Mouse (Mus musculus) forebrain, embryonic 13.5 days (tissue): ENCODE data around the gene Ammecr1. TPM values are rescaled to one million over a fixed set of nuclear protein-coding genes. Genes with fewer than 3 reads are reported as not detected.

Experiments
- ATAC-seq: fragments of 200-750 bp; cut with Nextera tagmentation; 2 replicates; pipeline ENCODE4 v1.8.0; 2017
- H3K27ac ChIP-seq: fragments of 300-500 bp; sonication (generic); 2 replicates; pipeline ENCODE4 v1.5.1; 2015; ENCODE audit warnings: inconsistent platforms, mild to moderate bottlenecking, moderate library complexity
- H3K27me3 ChIP-seq: fragments of 300-500 bp; sonication (generic); 2 replicates; pipeline ENCODE4 v1.6.1; 2015; ENCODE audit warnings: mild to moderate bottlenecking, inconsistent platforms
- H3K36me3 ChIP-seq: fragments of 300-500 bp; sonication (generic); 2 replicates; pipeline ENCODE4 v1.6.1; 2015; ENCODE audit warnings: mild to moderate bottlenecking, inconsistent platforms; ENCODE audit not compliant: poor library complexity, severe bottlenecking
- H3K4me1 ChIP-seq: fragments of 300-500 bp; sonication (generic); 2 replicates; pipeline ENCODE4 v1.6.1; 2015; ENCODE audit warnings: inconsistent platforms
- H3K4me2 ChIP-seq: fragments of 300-500 bp; sonication (generic); 2 replicates; pipeline ENCODE4 v1.6.1; 2015; ENCODE audit warnings: inconsistent platforms, mild to moderate bottlenecking, moderate library complexity
- H3K4me3 ChIP-seq: fragments of 300-500 bp; sonication (generic); 2 replicates; pipeline ENCODE4 v1.5.1; 2015; ENCODE audit warnings: mild to moderate bottlenecking, inconsistent platforms
- H3K9ac ChIP-seq: fragments of 300-500 bp; sonication (generic); 2 replicates; pipeline ENCODE4 v1.6.1; 2015; ENCODE audit warnings: mild to moderate bottlenecking, inconsistent platforms
- H3K9me3 ChIP-seq: fragments of 300-500 bp; sonication (generic); replicated peaks from 2 replicates; pipeline ENCODE4 v1.6.1; 2016; ENCODE audit warnings: inconsistent platforms
- WGBS: fragments of 180-500 bp; shearing (Covaris S2); methylation state at CpG from one replicate; pipeline ENCODE4 v1.1.7; 2015; 5-methylcytosine and 5-hydroxymethylcytosine counted together
- microRNA-seq: library from miRNA; unstranded; fragments of <30 nt; microRNA quantifications from one replicate; pipeline ENCODE4, GENCODE M21; 2016
- polyA plus RNA-seq: library from polyadenylated mRNA; unstranded; fragments of >200 nt; fragmentation: Nextera tagmentation; extraction: Ambion mirVana; gene quantifications from 2 replicates; pipeline ENCODE4 v1.2.1, GENCODE M21; 2015

The Ammecr1 gene
- polyA plus RNA-seq, 1 experiment from 2014 or later, result 8.1 TPM

DNA sequence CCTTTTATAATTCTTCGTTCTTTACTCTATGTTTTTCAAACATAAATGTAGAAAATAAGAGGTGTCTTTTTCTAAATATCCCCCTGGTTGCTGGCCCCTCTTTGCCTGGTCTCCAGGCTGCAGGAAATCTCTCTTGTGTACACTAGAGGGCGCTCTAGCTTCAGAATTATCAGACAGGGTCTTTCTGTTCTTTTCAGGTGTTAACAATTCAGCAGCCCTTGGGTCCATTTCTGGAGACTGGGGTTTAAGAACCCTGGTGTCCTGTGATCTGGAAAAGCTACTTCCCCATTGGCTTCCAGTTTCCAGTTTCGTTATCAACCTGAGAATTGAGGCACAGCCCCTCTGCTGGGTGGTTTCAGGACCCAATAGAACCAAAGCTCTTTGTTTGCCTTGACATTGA, 144.7 kb downstream of the Ammecr1 start:
- H3K27me3 ChIP-seq, result no peaks in the 10 kb centered on the region
- no peaks in the 10 kb centered on the region for H3K9me3 ChIP-seq
- peak; percentile 31 for ATAC-seq
- H3K4me3 ChIP-seq, result no peak overlapping the region
- H3K9ac ChIP-seq, result no peak overlapping the region
- 26% methylated on average over 3 of the region's 3 CpGs for WGBS
- no peak overlapping the region for H3K4me2 ChIP-seq
- H3K4me1 ChIP-seq, result no peaks in the 10 kb centered on the region
- no peaks in the 10 kb centered on the region for H3K36me3 ChIP-seq
- no peak overlapping the region for H3K27ac ChIP-seq

GRCm38 (mm10) chrX:142821239-142821638, 145.3 kb downstream of the Ammecr1 start:
- Histone ChIP-seq H3K9ac (no peak overlapping the region), H3K9me3 (no peaks in the 10 kb centered on the region), H3K27me3 (no peaks in the 10 kb centered on the region), H3K4me2 (no peak overlapping the region), H3K4me3 (no peak overlapping the region), H3K27ac (no peak overlapping the region), H3K4me1 (no peaks in the 10 kb centered on the region), H3K36me3 (no peaks in the 10 kb centered on the region)
- ATAC-seq, result no peak
- WGBS, result 82% methylated on average over 6 of the region's 6 CpGs

GRCm38 (mm10) chrX:142818057-142818682, 148.4 kb downstream of the Ammecr1 start:
- WGBS, result 48% methylated on average over 10 of the region's 10 CpGs
- ATAC-seq, result peak; percentile 57
- no peak overlapping the region for H3K9ac ChIP-seq
- H3K9me3 ChIP-seq, result no peaks in the 10 kb centered on the region
- no peaks in the 10 kb centered on the region for H3K27me3 ChIP-seq
- no peaks in the 10 kb centered on the region for H3K4me1 ChIP-seq
- no peaks in the 10 kb centered on the region for H3K36me3 ChIP-seq
- no peak overlapping the region for H3K4me2 ChIP-seq
- no peak overlapping the region for H3K27ac ChIP-seq
- no peak overlapping the region for H3K4me3 ChIP-seq

- no peak overlapping the region for H3K9ac ChIP-seq
- H3K27ac ChIP-seq, result no peak overlapping the region
- H3K36me3 ChIP-seq, result no peaks in the 10 kb centered on the region
- ATAC-seq, result peak; percentile 52; the same call in 1 of the 2 replicates
- H3K4me3 ChIP-seq, result no peak overlapping the region
- no peaks in the 10 kb centered on the region for H3K27me3 ChIP-seq
- H3K4me2 ChIP-seq, result no peak overlapping the region
- no peaks in the 10 kb centered on the region for H3K9me3 ChIP-seq
- WGBS, result 18% methylated on average over 6 of the region's 6 CpGs
- no peaks in the 10 kb centered on the region for H3K4me1 ChIP-seq
Measured at GRCm38 (mm10) chrX:142813146-142813545, 153.4 kb downstream of the Ammecr1 start.

GRCm38 (mm10) chrX:142808411-142808810, 158.1 kb downstream of the Ammecr1 start:
- no peaks in the 10 kb centered on the region; the same call in 1 of the 2 replicates for H3K27me3 ChIP-seq
- no peak overlapping the region for H3K27ac ChIP-seq
- peak; percentile 47 for ATAC-seq
- WGBS, result 39% methylated on average over 9 of the region's 9 CpGs
- no peaks in the 10 kb centered on the region for H3K36me3 ChIP-seq
- no peak overlapping the region for H3K4me2 ChIP-seq
- no peak overlapping the region for H3K4me3 ChIP-seq
- no peak overlapping the region for H3K9ac ChIP-seq
- H3K4me1 ChIP-seq, result no peaks in the 10 kb centered on the region
- no peaks in the 10 kb centered on the region for H3K9me3 ChIP-seq

GRCm38 (mm10) chrX:142806620-142807061, 159.9 kb downstream of the Ammecr1 start:
- ATAC-seq, result no peak
- no peaks in the 10 kb centered on the region for H3K9me3 ChIP-seq
- H3K4me3 ChIP-seq, result no peak overlapping the region

DNA sequence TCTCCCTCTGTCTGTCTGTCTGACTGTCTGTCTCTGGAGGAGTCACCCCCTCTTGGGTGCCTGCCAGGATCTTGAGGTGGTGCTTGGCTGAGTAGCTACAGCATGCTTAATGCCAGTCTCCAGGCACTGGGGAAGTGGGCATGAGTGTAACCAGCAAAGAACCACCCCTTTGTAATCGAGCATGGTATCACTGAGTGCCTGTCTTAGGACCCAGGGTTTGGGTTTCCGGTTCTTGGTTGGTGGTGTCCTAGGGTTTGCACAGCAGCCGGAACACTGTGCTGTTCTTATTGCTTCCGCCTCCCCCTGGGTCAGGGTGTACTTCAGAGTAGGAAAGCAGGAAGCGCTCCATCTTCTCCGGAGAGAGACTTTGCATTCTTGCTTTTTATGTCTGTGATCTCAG, 160.4 kb downstream of the Ammecr1 start:
- Histone ChIP-seq H3K27me3 (no peaks in the 10 kb centered on the region; the same call in 1 of the 2 replicates), H3K4me3 (no peak overlapping the region), H3K9ac (no peak overlapping the region), H3K4me1 (no peaks in the 10 kb centered on the region), H3K36me3 (no peaks in the 10 kb centered on the region), H3K27ac (no peak overlapping the region), H3K4me2 (no peak overlapping the region), H3K9me3 (no peaks in the 10 kb centered on the region)
- no peak for ATAC-seq
- WGBS, result 85% methylated on average over 6 of the region's 6 CpGs

More at GRCm38 (mm10) chrX:142806620-142807061, 159.9 kb downstream of the Ammecr1 start:
- no peak overlapping the region for H3K4me2 ChIP-seq
- H3K9ac ChIP-seq, result no peak overlapping the region
- no peaks in the 10 kb centered on the region for H3K36me3 ChIP-seq
- no peak overlapping the region for H3K27ac ChIP-seq
- 43% methylated on average over 10 of the region's 10 CpGs for WGBS
- no peaks in the 10 kb centered on the region for H3K4me1 ChIP-seq
- H3K27me3 ChIP-seq, result no peaks in the 10 kb centered on the region; the same call in 1 of the 2 replicates

DNA sequence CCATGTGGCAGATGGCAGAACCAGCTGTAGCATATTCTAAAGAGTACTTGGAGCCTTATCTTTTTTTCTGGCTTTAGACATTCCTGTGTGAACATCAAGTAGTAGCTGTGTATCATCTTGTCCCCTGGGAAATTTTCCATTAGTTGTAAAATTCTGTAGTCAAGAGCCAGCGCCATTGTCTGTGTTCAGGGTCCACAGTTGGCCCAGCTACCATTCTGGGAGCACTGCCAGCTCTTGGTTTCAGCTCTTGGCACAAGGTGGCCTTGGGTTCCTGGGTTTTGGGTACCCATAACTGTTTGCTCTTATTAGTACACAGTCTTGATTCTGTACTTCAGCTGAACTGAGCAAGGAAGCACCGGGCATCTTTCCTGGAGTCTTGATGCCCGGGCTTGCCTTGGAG, 161.9 kb downstream of the Ammecr1 start:
- Histone ChIP-seq H3K9me3 (no peaks in the 10 kb centered on the region), H3K27me3 (no peaks in the 10 kb centered on the region; the same call in 1 of the 2 replicates), H3K9ac (no peak overlapping the region), H3K4me1 (no peaks in the 10 kb centered on the region), H3K36me3 (no peaks in the 10 kb centered on the region), H3K27ac (no peak overlapping the region), H3K4me3 (no peak overlapping the region), H3K4me2 (no peak overlapping the region)
- 65% methylated on average over 3 of the region's 3 CpGs for WGBS
- peak; percentile 43; the same call in 1 of the 2 replicates for ATAC-seq

Small RNAs within 50 kb of the gene (microRNA-seq; reads per million reads assigned to microRNA genes)
- not detected for gene Gm44351

Other genes starting within 250 kb of the Ammecr1 start
- 0.16 and 0.27 TPM in 2 replicates for gene Rtl9, start 132.9 kb upstream of the Ammecr1 start, polyA plus RNA-seq